Mouse (Mus musculus) MEL (cell line): ENCODE measurements around the gene Map4k1. TPM values are rescaled to one million over a fixed set of nuclear protein-coding genes. Genes with fewer than 3 reads are reported as not detected.

Source experiments
- DNase-seq: peaks from one replicate; pipeline ENCODE4 v3.0.0; 2011; ENCODE audit warnings: low read depth, low spot score
- H3K27ac ChIP-seq: 2 replicates; pipeline ENCODE4 v1.5.1; 2012; ENCODE audit warnings: low read depth, mild to moderate bottlenecking, control low read depth, low read length, moderate library complexity; ENCODE audit not compliant: control insufficient read depth
- H3K27me3 ChIP-seq, 2 experiments: fragments of 150-350 bp in 1 of 2; sonication (generic) in 1 of 2; 2 replicates each; pipeline ENCODE4 v1.6.1; 2012; ENCODE audit warnings: low read length in 2 of 2, mild to moderate bottlenecking in 2 of 2, improper control_type of control experiment in 1 of 2, moderate library complexity in 1 of 2; ENCODE audit not compliant: insufficient read depth in 2 of 2, control insufficient read depth in 1 of 2
- H3K36me3 ChIP-seq, 2 experiments: 2 replicates each; pipeline ENCODE4 v1.6.1; 2012 to 2014; ENCODE audit warnings: low read length in 2 of 2, improper control_type of control experiment in 1 of 2, inconsistent platforms in 1 of 2, mild to moderate bottlenecking in 1 of 2; ENCODE audit not compliant: insufficient read depth in 2 of 2, control insufficient read depth in 1 of 2
- H3K4me1 ChIP-seq, 2 experiments: fragments of 150-350 bp in 1 of 2; sonication (generic) in 1 of 2; 2 replicates each; pipeline ENCODE4 v1.6.1; 2012; ENCODE audit warnings: low read length in 2 of 2, improper control_type of control experiment in 1 of 2, mild to moderate bottlenecking in 1 of 2; ENCODE audit not compliant: insufficient read depth in 2 of 2, control insufficient read depth in 1 of 2
- H3K4me3 ChIP-seq, 2 experiments: fragments of 150-350 bp in 1 of 2; sonication (generic) in 1 of 2; 2 replicates each; pipeline ENCODE4 v1.5.1; 2012; ENCODE audit warnings: low read depth in 2 of 2, low read length in 2 of 2, mild to moderate bottlenecking in 2 of 2, moderate library complexity in 2 of 2, control low read depth in 1 of 2, improper control_type of control experiment in 1 of 2; ENCODE audit not compliant: control insufficient read depth in 1 of 2, insufficient read depth in 1 of 2
- H3K79me2 ChIP-seq: 2 replicates; pipeline ENCODE4 v1.6.1; 2012; ENCODE audit warnings: mild to moderate bottlenecking, low read length, moderate library complexity; ENCODE audit not compliant: control insufficient read depth, poor library complexity, insufficient read depth
- H3K9ac ChIP-seq: 2 replicates; pipeline ENCODE4 v1.6.1; 2012; ENCODE audit warnings: low read depth, mild to moderate bottlenecking, control low read depth, low read length, moderate library complexity; ENCODE audit not compliant: control insufficient read depth, poor library complexity, severe bottlenecking
- H3K9me3 ChIP-seq: fragments of 150-350 bp; sonication (generic); replicated peaks from 2 replicates; pipeline ENCODE4 v1.6.1; 2012; ENCODE audit warnings: mild to moderate bottlenecking, low read length, improper control_type of control experiment, moderate library complexity; ENCODE audit not compliant: insufficient read depth
- BHLHE40 ChIP-seq: IDR thresholded peaks from 2 replicates; pipeline ENCODE4 v1.6.1; 2012; ENCODE audit warnings: low read depth, mild to moderate bottlenecking, inconsistent platforms, low read length, improper control_type of control experiment, borderline replicate concordance
- CHD2 ChIP-seq: IDR thresholded peaks from 2 replicates; pipeline ENCODE4 v1.6.1; 2011; ENCODE audit warnings: low read length, improper control_type of control experiment
- CTCF ChIP-seq, 3 experiments: IDR thresholded peaks in 2 of 3; conservative IDR thresholded peaks in 1 of 3; 2 replicates each; pipeline ENCODE4 v1.5.1; 2011 to 2012; ENCODE audit warnings: low read length in 3 of 3, low read depth in 2 of 3, mild to moderate bottlenecking in 2 of 3, improper control_type of control experiment in 1 of 3, inconsistent platforms in 1 of 3, mixed read lengths in 1 of 3, moderate library complexity in 1 of 3; ENCODE audit not compliant: control insufficient read depth in 1 of 3, insufficient read depth in 1 of 3, poor library complexity in 1 of 3, severe bottlenecking in 1 of 3
- ELF1 ChIP-seq: IDR thresholded peaks from 2 replicates; pipeline ENCODE4 v1.6.1; 2014; ENCODE audit warnings: low read depth, mild to moderate bottlenecking, inconsistent platforms, low read length, improper control_type of control experiment, moderate library complexity
- ETS1 ChIP-seq: IDR thresholded peaks from 2 replicates; pipeline ENCODE4 v1.6.1; 2012; ENCODE audit warnings: low read depth, mild to moderate bottlenecking, inconsistent platforms, low read length, improper control_type of control experiment, moderate library complexity
- GATA1 ChIP-seq: IDR thresholded peaks from 2 replicates; pipeline ENCODE4 v1.6.1; 2011; ENCODE audit warnings: low read depth, low read length, improper control_type of control experiment
- MAX ChIP-seq: IDR thresholded peaks from 2 replicates; pipeline ENCODE4 v1.6.1; 2011; ENCODE audit warnings: low read length, improper control_type of control experiment
- MXI1 ChIP-seq: IDR thresholded peaks from 2 replicates; pipeline ENCODE4 v1.6.1; 2011; ENCODE audit warnings: mild to moderate bottlenecking, low read depth, low read length, improper control_type of control experiment
- MYC ChIP-seq: IDR thresholded peaks from 2 replicates; pipeline ENCODE4 v1.6.1; 2011; ENCODE audit warnings: low read depth, mild to moderate bottlenecking, low read length, improper control_type of control experiment, moderate library complexity
- RCOR1 ChIP-seq: IDR thresholded peaks from 2 replicates; pipeline ENCODE4 v1.6.1; 2012; ENCODE audit warnings: low read depth, mild to moderate bottlenecking, inconsistent platforms, low read length, improper control_type of control experiment
- SIN3A ChIP-seq: IDR thresholded peaks from 2 replicates; pipeline ENCODE4 v1.6.1; 2012; ENCODE audit warnings: low read length, improper control_type of control experiment, inconsistent platforms
- TAL1 ChIP-seq: IDR thresholded peaks from 2 replicates; pipeline ENCODE4 v1.6.1; 2012; ENCODE audit warnings: mild to moderate bottlenecking, inconsistent platforms, low read length, moderate library complexity, mixed read lengths
- TBP ChIP-seq: IDR thresholded peaks from 2 replicates; pipeline ENCODE4 v1.8.0; 2011; ENCODE audit warnings: low read depth, low read length, improper control_type of control experiment
- USF1 ChIP-seq: IDR thresholded peaks from 2 replicates; pipeline ENCODE4 v1.6.1; 2014; ENCODE audit warnings: low read depth, mild to moderate bottlenecking, inconsistent platforms, low read length, improper control_type of control experiment, moderate library complexity
- ZNF384 ChIP-seq: IDR thresholded peaks from 2 replicates; pipeline ENCODE4 v1.6.1; 2012; ENCODE audit warnings: low read depth, mild to moderate bottlenecking, inconsistent platforms, low read length, improper control_type of control experiment
- polyA plus RNA-seq, 2 experiments: library from polyadenylated mRNA; stranded (reverse) in 1 of 2; unstranded in 1 of 2; fragments of >175 nt in 1 of 2; fragments of >200 nt in 1 of 2; gene quantifications; 2 replicates each; pipeline versions ENCODE4 v1.2.1 to v1.2.4; 2012; ENCODE audit warnings: low replicate concordance in 2 of 2, low read depth in 1 of 2; ENCODE audit not compliant: insufficient read length in 2 of 2, insufficient read depth in 1 of 2, missing spikeins in 1 of 2
- total RNA-seq: library from RNA; depleted of rRNA; stranded (reverse); fragments of 300-350 nt; gene quantifications from 2 replicates; pipeline ENCODE4 v1.2.3, GENCODE M21; 2012

Map4k1 gene
- total and polyA plus RNA-seq, 3 experiments = 17.3 to 50.8 TPM; not detected in 1

- Histone ChIP-seq H3K4me1 (peaks cover 12 to 16% of the 10 kb centered on the region in 2 experiments), H3K36me3 (peaks cover 0 to 14% of the 10 kb centered on the region in 2 experiments; a peak in 2 of 4 replicates), H3K27me3 (no peaks in the 10 kb centered on the region), H3K9me3 (no peaks in the 10 kb centered on the region)
- DNase-seq = peak; percentile 65
- TF ChIP-seq SIN3A (peak; percentile 47; the same call in 1 of the 2 replicates), MYC (peak; percentile 85; the same call in 1 of the 2 replicates), ZNF384 (peak; percentile 86), TBP (no peak), USF1 (0 out of 2 replicates have a peak, but pooled peaks have one; percentile 31), MXI1 (peak; percentile 95), ETS1 (peak; percentile 52), TAL1 (no peak), MAX (peak; percentile 88), CTCF (IDR thresholded peaks at IDR 0.05 in 2 of 3, conservative IDR thresholded peaks at IDR 0.05 in 1 of 3; ENCODE audit: control insufficient read depth in 1 of 3, insufficient read depth in 1 of 3, low read depth in 2 of 3, low read length in 3 of 3, poor library complexity in 1 of 3, severe bottlenecking in 1 of 3) (no peak), CHD2 (no peak), BHLHE40 (peak; percentile 50; the same call in 1 of the 2 replicates), GATA1 (peak; percentile 24; the same call in 1 of the 2 replicates)
- TF ChIP-seq, all 39 proteins: peak for 9
- Histone ChIP-seq H3K27ac (peak overlapping the region; percentile 23; the same call in 1 of the 2 replicates), H3K4me3 (no peak overlapping the region), H3K79me2 (no peaks in the 10 kb centered on the region), H3K9ac (no peak overlapping the region)
Measured at GRCm38 (mm10) chr7:29007224-29008101, 25.6 kb downstream of the Map4k1 start.

DNA sequence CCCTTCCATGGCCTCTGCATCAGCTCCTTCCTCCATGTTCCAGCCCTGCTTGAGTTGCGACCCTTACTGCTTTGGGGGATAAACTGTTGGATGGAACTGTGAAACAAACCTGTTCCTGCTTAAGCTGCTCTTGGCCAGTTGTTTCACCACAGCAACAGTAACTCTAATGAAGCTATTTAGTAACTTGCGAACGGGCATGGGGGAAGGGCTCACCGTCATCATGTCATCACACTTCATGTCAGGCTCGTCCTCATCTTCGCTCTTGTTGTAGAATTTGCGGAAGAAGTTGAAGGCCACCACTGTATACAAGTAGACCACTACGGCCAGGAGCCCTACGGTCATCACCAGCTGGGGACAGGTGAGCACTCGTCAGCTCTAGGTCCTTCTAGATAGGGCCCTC is 26.3 kb downstream of the Map4k1 start:
- Histone ChIP-seq H3K9ac (no peak overlapping the region), H3K27ac (no peak overlapping the region), H3K36me3 (peaks cover 0 to 14% of the 10 kb centered on the region in 2 experiments; a peak in 2 of 4 replicates), H3K27me3 (no peaks in the 10 kb centered on the region), H3K4me1 (peaks cover 12 to 16% of the 10 kb centered on the region in 2 experiments), H3K9me3 (no peaks in the 10 kb centered on the region), H3K79me2 (no peaks in the 10 kb centered on the region), H3K4me3 (no peak overlapping the region)
- no peak for TF ChIP-seq TBP
- DNase-seq = no peak

GRCm38 (mm10) chr7:29008714-29009113 is 26.9 kb downstream of the Map4k1 start:
- DNase-seq = peak; percentile 81
- H3K4me3 ChIP-seq = no peak overlapping the region

More at GRCm38 (mm10) chr7:29008714-29009113, 26.9 kb downstream of the Map4k1 start:
- H3K27ac ChIP-seq = no peak overlapping the region
- H3K4me1 ChIP-seq = peaks cover 12 to 16% of the 10 kb centered on the region in 2 experiments
- no peaks in the 10 kb centered on the region for H3K9me3 ChIP-seq
- no peaks in the 10 kb centered on the region for H3K79me2 ChIP-seq
- H3K9ac ChIP-seq = no peak overlapping the region
- TF ChIP-seq RCOR1 (no peak), ELF1 (peak; percentile 68)
- H3K36me3 ChIP-seq = peaks cover 0 to 14% of the 10 kb centered on the region in 2 experiments; a peak in 2 of 4 replicates
- H3K27me3 ChIP-seq = no peaks in the 10 kb centered on the region
